ENCODE assay signal across 8 mouse cellular contexts in the genomic region with DNA sequence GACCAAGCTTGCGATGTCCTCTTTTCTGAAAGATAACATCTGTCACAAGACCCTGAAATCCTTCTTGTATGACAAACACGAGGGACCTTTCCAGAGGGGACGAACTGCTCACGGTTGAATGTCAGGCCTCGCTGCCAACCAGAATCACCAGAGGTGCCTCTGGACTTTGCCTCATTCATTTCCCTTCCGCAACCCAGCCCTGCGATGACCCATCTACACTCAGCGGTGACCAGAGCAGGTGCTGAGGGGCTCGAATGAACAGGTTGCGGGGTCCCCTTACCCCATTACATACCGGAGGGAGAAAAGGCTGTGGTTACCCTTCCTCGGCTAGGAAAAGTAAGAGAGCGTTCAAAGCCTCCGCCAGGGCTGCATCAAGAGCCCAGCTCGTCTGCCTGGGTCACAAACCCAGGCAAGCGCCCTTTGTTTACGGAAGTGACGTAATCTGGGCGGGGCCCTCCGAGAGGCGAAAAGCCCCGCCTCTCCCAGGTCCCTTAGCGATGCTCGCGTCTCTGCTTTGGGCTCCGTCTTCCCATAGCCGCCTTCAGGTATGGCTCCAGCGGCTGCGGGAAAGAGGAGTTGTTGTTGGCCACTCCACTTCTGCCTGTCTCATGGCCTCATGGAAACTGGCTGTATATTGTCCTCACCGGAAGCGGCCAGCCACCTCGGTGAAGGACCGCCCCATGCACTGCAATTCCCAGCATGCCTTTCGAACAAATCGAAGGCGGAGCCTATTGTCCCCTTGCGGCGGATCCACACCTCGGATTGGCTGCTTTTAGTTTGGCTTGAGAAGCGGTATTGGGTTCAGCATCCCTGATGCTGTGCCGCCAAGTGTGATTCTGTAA. TPM values are rescaled to one million over a fixed set of nuclear protein-coding genes. Genes with fewer than 3 reads are reported as not detected.
DNase-seq lines count a peak whose midpoint lies in the region; ATAC-seq lines count a peak whose summit lies in the region.

A gene (minus strand): TSS at position 439 of the 842 bp plus-strand sequence.

- H3K4me3 ChIP-seq in heart, embryonic 10.5 days, result peak within 1 kb of the TSS; percentile 75
- H3K4me3 ChIP-seq in kidney, embryonic 15.5 days (replicated peaks), result peak within 1 kb of the TSS; percentile 66

- H3K4me2 ChIP-seq in kidney, embryonic 15.5 days, result peak within 1 kb of the TSS; percentile 79

- DNase-seq in B cell, adult 2 months, result peak; percentile 98 to 99
- DNase-seq in brain, adult 2 months (ENCODE audit: low read depth, low spot score), result peak; percentile 99
- peak; percentile 96 for DNase-seq in heart, embryonic 10.5 days (ENCODE audit: low spot score)
- peak; percentile 91 for DNase-seq in liver
- DNase-seq in spleen, postnatal 4 days (ENCODE audit: low spot score in 2 of 2), result peak; percentile 92 to 96

- H3K27ac ChIP-seq in heart, embryonic 10.5 days, result peak within 1 kb of the TSS; percentile 90
- H3K27ac ChIP-seq in kidney, embryonic 15.5 days, result peak within 1 kb of the TSS; percentile 77

- H3K36me3 ChIP-seq in heart, embryonic 10.5 days, result no peaks in the 10 kb centered on the region
- no peaks in the 10 kb centered on the region for H3K36me3 ChIP-seq in kidney, embryonic 15.5 days

- peak within 1 kb of the TSS; percentile 64 for H3K9ac ChIP-seq in kidney, embryonic 15.5 days

- WGBS in heart, embryonic 10.5 days, result 1% methylated on average over 41 of the region's 41 CpGs
- 1% methylated on average over 41 of the region's 41 CpGs for WGBS in kidney, embryonic 15.5 days

- no peaks in the 10 kb centered on the region for H3K4me1 ChIP-seq in heart, embryonic 10.5 days
- H3K4me1 ChIP-seq in kidney, embryonic 15.5 days, result 0 out of 2 replicates have a peak, but pooled peaks cover 9% of the 10 kb centered on the region

- no peaks in the 10 kb centered on the region for H3K27me3 ChIP-seq in heart, embryonic 10.5 days (ENCODE audit: insufficient read depth, poor library complexity, severe bottlenecking)
- no peaks in the 10 kb centered on the region for H3K27me3 ChIP-seq in kidney, embryonic 15.5 days

- H3K9me3 ChIP-seq in heart, embryonic 10.5 days, result no peaks in the 10 kb centered on the region
- H3K9me3 ChIP-seq in kidney, embryonic 15.5 days (replicated peaks), result no peaks in the 10 kb centered on the region

- peak; percentile 99 for ATAC-seq in erythroblast, adult 5-6 weeks (replicated peaks; ENCODE audit: low FRiP score, poor library complexity, severe bottlenecking)
- peak; percentile 98 for ATAC-seq in kidney, embryonic 15.5 days (replicated peaks; ENCODE audit: low FRiP score)
- ATAC-seq in monocyte, adult 5-6 weeks (replicated peaks; ENCODE audit: insufficient number of reproducible peaks, low FRiP score, low TSS enrichment, poor library complexity, severe bottlenecking), result peak; percentile 94

RNA-seq across cellular contexts. Expression of the gene that starts here (rescaled TPM):
- total RNA-seq in erythroblast, adult 5-6 weeks (2015; ENCODE audit: low replicate concordance), result 19.6 and 21.1 TPM in 2 replicates
- 8.5 and 11.6 TPM in 2 replicates for total RNA-seq in erythroblast, adult 5-6 weeks (2017; ENCODE audit: low replicate concordance)
- 7.7 and 8.0 TPM in 2 replicates for polyA plus RNA-seq in heart, embryonic 10.5 days (2016; fragmentation: Nextera tagmentation; extraction: Ambion mirVana)
- polyA plus RNA-seq in kidney, embryonic 15.5 days (2015; fragmentation: Nextera tagmentation; extraction: Ambion mirVana), result 14.4 and 16.1 TPM in 2 replicates
- total RNA-seq in monocyte, adult 5-6 weeks (2017), result 10.0 to 14.3 TPM (median 11.8 TPM) in 3 replicates

Comparison
In these comparisons a context has a peak if more than half of its experiments do, and no peak if none do; other contexts are left out.
1. Peak in every context shown above with its lines: DNase-seq, ATAC-seq, H3K4me3 ChIP-seq and H3K27ac ChIP-seq.